Mouse (Mus musculus): ENCODE results near the gene Tmem120b. TPM values are rescaled to one million over a fixed set of nuclear protein-coding genes. Genes with fewer than 3 reads are reported as not detected.

Gene Tmem120b
- total and polyA plus RNA-seq, 3 experiments = 4.8 to 8.0 (median 6.2) TPM

DNA sequence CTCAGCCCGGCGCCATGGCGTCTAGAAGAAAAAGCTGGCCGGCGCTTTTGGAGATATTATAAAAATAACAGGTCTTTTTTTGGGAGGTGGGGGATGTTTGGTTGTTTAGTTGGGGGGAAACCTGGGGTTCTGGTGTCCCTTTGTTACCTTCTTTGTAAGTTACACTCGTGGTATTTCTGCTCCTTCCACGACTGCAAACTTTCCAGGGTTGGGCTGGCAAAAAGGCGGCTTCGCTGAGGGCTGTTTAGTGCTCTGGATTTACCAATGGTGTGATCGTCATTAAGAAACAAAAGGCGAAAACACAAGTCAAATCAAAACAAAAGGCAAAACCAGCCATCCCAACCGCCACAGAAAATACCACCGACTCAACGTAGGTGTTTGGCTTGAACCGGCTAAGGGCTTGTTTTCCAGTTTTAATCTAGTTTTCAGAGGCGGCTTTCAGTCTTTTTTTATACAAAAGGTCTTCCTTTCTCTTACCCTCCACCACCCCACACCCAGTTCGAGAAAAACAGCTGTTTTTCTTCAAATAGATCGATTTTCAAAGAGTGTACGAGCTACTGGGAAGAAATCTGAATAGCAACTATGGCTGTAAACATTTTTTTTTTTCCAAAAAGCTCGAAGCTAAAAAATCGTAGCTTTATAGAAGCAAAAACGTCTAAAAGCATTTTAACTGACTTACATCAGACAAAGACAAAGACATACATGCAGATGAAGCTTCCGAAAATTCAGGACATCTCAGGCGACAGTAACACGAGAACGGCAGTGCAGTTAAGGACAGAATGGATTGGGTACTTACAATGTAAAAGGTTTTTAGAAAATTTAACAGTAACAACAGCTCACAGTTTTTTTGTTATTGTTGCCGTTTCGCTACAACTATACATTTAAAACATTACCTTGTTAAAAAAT lies 71.8 kb downstream of the Tmem120b start:
- Histone ChIP-seq H3K4me2 (ENCODE audit: insufficient read depth, low read depth, poor library complexity, severe bottlenecking) (peak overlapping the region; percentile 92), H3K4me1 (ENCODE audit: control insufficient read depth in 1 of 2, insufficient read depth in 2 of 2) (peaks cover 10 to 36% of the 10 kb centered on the region in 2 experiments; a peak in 3 of 4 replicates), H3K36me3 (replicated peaks in 1 of 2; ENCODE audit: control insufficient read depth in 1 of 2, insufficient read depth in 1 of 2, low read length in 1 of 2) (peaks cover 17 to 37% of the 10 kb centered on the region in 2 experiments), H3K27me3 (replicated peaks) (no peaks in the 10 kb centered on the region), H3K9me3 (replicated peaks; ENCODE audit: low read length) (no peaks in the 10 kb centered on the region), H3K4me3 (replicated peaks in 1 of 3; ENCODE audit: low read depth in 2 of 3, low read length in 2 of 3, poor library complexity in 1 of 3) (peak overlapping the region; percentile 63 to 86 (median 76)), H3K79me2 (replicated peaks; ENCODE audit: control insufficient read depth, extremely low read depth, insufficient read depth, poor library complexity, severe bottlenecking) (peaks cover 60% of the 10 kb centered on the region), H3K9ac (ENCODE audit: insufficient read depth, low read depth) (peak overlapping the region; percentile 100), H3K27ac (ENCODE audit: insufficient read depth, low read depth) (peak overlapping the region; percentile 80)
- no peak for DNase-seq (ENCODE audit: extremely low read depth)
- dilution Hi-C loops (cut with MboI; ENCODE audit: extremely low pct_ligation_motif_present, extremely low pct_unique_long_range_greater_than_20kb, low sequenced_read_pairs) = no loop called here
- in situ Hi-C loops (cut with MboI; ENCODE audit: low pct_ligation_motif_present, low pct_unique_long_range_greater_than_20kb, low sequenced_read_pairs) = no loop called here
- TF ChIP-seq MXI1 (IDR thresholded peaks at IDR 0.05; ENCODE audit: low read depth, low read length) (peak; percentile 49; the same call in 1 of the 2 replicates), TCF12 (IDR thresholded peaks at IDR 0.05; ENCODE audit: low read depth, low read length) (no peak), USF1 (IDR thresholded peaks at IDR 0.05; ENCODE audit: low read depth, low read length) (no peak), GABPA (IDR thresholded peaks at IDR 0.05; ENCODE audit: insufficient replicate concordance, low read depth, low read length) (no peak), MYC (IDR thresholded peaks at IDR 0.05; ENCODE audit: low read depth, low read length) (0 out of 2 replicates have a peak, but pooled peaks have one; percentile 33), POLR2AphosphoS2 (IDR thresholded peaks at IDR 0.05; ENCODE audit: low read depth, low read length) (no peak; the same call in 1 of the 2 replicates), RAD21 (IDR thresholded peaks at IDR 0.05; ENCODE audit: low read depth, low read length) (no peak), RCOR1 (conservative IDR thresholded peaks at IDR 0.05; ENCODE audit: low read depth, low read length) (no peak), ZKSCAN1 (IDR thresholded peaks at IDR 0.05; ENCODE audit: borderline replicate concordance, low read depth, low read length) (no peak), CHD1 (IDR thresholded peaks at IDR 0.05; ENCODE audit: low read depth, low read length) (peak; percentile 98)

DNA sequence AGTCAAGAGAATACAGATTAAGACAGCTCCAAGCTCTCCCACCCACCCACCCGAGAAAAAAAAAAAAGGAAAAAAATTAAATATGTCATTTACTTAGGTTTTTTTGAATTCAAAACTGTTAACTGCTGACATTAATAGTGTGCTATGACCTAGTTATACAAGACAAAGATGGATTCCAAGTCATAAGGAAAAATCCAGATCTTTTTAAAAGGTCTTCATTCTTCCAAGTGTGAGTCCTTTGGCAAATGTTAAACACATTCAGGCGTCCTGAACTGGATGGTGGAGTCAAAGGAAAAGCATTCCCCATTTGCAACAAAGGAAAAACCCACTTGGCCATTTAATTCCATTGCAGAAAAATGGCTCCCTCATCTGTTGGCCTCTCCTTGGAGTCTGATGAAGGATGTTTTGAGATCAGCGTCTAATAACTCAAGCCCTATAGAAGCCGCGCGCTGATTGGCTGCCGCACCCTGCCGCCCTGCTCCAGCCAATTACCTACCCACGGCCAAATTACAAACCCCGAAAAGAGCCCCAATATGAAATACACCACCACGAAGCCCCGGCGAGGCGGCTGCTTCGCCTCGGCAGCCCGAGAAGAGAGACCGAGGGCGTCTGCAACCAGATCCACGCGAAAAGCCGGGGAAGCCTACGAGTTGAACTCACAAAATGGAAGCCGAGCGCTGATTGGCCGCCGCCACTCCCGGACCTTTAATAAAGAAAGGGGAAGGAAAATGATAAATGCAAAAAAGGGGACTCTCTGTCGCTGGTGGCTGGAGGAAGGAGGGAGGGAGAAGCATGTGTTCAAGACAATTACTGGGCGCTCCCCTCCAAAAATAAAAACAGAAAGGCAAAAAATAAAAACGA lies 72.7 kb downstream of the Tmem120b start:
- H3K4me3 ChIP-seq (replicated peaks in 1 of 3; ENCODE audit: low read depth in 2 of 3, low read length in 2 of 3, poor library complexity in 1 of 3) = peak overlapping the region; percentile 63 to 76 (median 71)
- in situ Hi-C loops (cut with MboI; ENCODE audit: low pct_ligation_motif_present, low pct_unique_long_range_greater_than_20kb, low sequenced_read_pairs) (no loop called here), dilution Hi-C loops (cut with MboI; ENCODE audit: extremely low pct_ligation_motif_present, extremely low pct_unique_long_range_greater_than_20kb, low sequenced_read_pairs) (no loop called here)
- H3K9me3 ChIP-seq (replicated peaks; ENCODE audit: low read length) = no peaks in the 10 kb centered on the region
- peak overlapping the region; percentile 97 for H3K27ac ChIP-seq (ENCODE audit: insufficient read depth, low read depth)
- no peaks in the 10 kb centered on the region for H3K27me3 ChIP-seq (replicated peaks)
- H3K36me3 ChIP-seq (replicated peaks in 1 of 2; ENCODE audit: control insufficient read depth in 1 of 2, insufficient read depth in 1 of 2, low read length in 1 of 2) = peaks cover 11 to 36% of the 10 kb centered on the region in 2 experiments
- H3K9ac ChIP-seq (ENCODE audit: insufficient read depth, low read depth) = peak overlapping the region; percentile 100
- peak overlapping the region; percentile 52 for H3K4me2 ChIP-seq (ENCODE audit: insufficient read depth, low read depth, poor library complexity, severe bottlenecking)
- DNase-seq (ENCODE audit: extremely low read depth) = peak; percentile 90
- peaks cover 7 to 36% of the 10 kb centered on the region in 2 experiments; a peak in 2 of 4 replicates for H3K4me1 ChIP-seq (ENCODE audit: control insufficient read depth in 1 of 2, insufficient read depth in 2 of 2)
- H3K79me2 ChIP-seq (replicated peaks; ENCODE audit: control insufficient read depth, extremely low read depth, insufficient read depth, poor library complexity, severe bottlenecking) = peaks cover 61% of the 10 kb centered on the region
- peak; percentile 82; the same call in 1 of the 2 replicates for TF ChIP-seq POLR2AphosphoS2 (IDR thresholded peaks at IDR 0.05; ENCODE audit: low read depth, low read length)
- no peak for TF ChIP-seq RAD21 (IDR thresholded peaks at IDR 0.05; ENCODE audit: low read depth, low read length)
- no peak for TF ChIP-seq UBTF (IDR thresholded peaks at IDR 0.05; ENCODE audit: low read depth, low read length)
- TF ChIP-seq TBP (conservative IDR thresholded peaks at IDR 0.05; ENCODE audit: low read depth, low read length) = peak; percentile 95
- no peak for TF ChIP-seq BHLHE40 (IDR thresholded peaks at IDR 0.05; ENCODE audit: low read depth, low read length)
- no peak for TF ChIP-seq MEF2A (IDR thresholded peaks at IDR 0.05; ENCODE audit: borderline replicate concordance, low read depth, low read length)
- TF ChIP-seq ZNF384 (IDR thresholded peaks at IDR 0.05; ENCODE audit: low read depth, low read length) = 0 out of 2 replicates have a peak, but pooled peaks have one; percentile 12
- TF ChIP-seq GABPA (IDR thresholded peaks at IDR 0.05; ENCODE audit: insufficient replicate concordance, low read depth, low read length) = no peak
- peak; percentile 87; the same call in 1 of the 2 replicates for TF ChIP-seq MYC (IDR thresholded peaks at IDR 0.05; ENCODE audit: low read depth, low read length)
- TF ChIP-seq SIN3A (IDR thresholded peaks at IDR 0.05; ENCODE audit: low read length) = peak; percentile 67
- no peak for TF ChIP-seq USF2 (conservative IDR thresholded peaks at IDR 0.05; ENCODE audit: low read depth, low read length)
- TF ChIP-seq MAFK (IDR thresholded peaks at IDR 0.05; ENCODE audit: insufficient replicate concordance, low read length) = no peak
- TF ChIP-seq CHD2 (IDR thresholded peaks at IDR 0.05; ENCODE audit: low read length) = no peak
- no peak for TF ChIP-seq ZC3H11A (IDR thresholded peaks at IDR 0.05; ENCODE audit: low read depth, low read length)
- TF ChIP-seq POLR2A (IDR thresholded peaks at IDR 0.05; ENCODE audit: low read depth, low read length) = peak; percentile 89
- no peak for TF ChIP-seq JUN (IDR thresholded peaks at IDR 0.05; ENCODE audit: insufficient read depth, low read depth, low read length)
- TF ChIP-seq ELF1 (IDR thresholded peaks at IDR 0.05; ENCODE audit: low read depth, low read length) = no peak
- TF ChIP-seq SMC3 (IDR thresholded peaks at IDR 0.05; ENCODE audit: low read depth, low read length) = no peak
- no peak for TF ChIP-seq JUND (conservative IDR thresholded peaks at IDR 0.05; ENCODE audit: low read depth, low read length)
- no peak for TF ChIP-seq ZKSCAN1 (IDR thresholded peaks at IDR 0.05; ENCODE audit: borderline replicate concordance, low read depth, low read length)
- peak; percentile 41; the same call in 1 of the 2 replicates for TF ChIP-seq HCFC1 (IDR thresholded peaks at IDR 0.05; ENCODE audit: low read depth, low read length)
- no peak for TF ChIP-seq CTCF (conservative IDR thresholded peaks at IDR 0.05 in 1 of 2, IDR thresholded peaks at IDR 0.05 in 1 of 2; ENCODE audit: low read depth in 2 of 2, low read length in 2 of 2)
- TF ChIP-seq USF1 (IDR thresholded peaks at IDR 0.05; ENCODE audit: low read depth, low read length) = no peak

All from CH12.LX (cell line).